Mouse (Mus musculus) C2C12 (cell line): ENCODE data around the gene Ddx24.

Experiments used
- CEBPB ChIP-seq: IDR thresholded peaks from one replicate; pipeline ENCODE4 v1.6.1; 2011; ENCODE audit warnings: low read depth, mild to moderate bottlenecking, control low read depth, moderate library complexity
- CTCF ChIP-seq: IDR thresholded peaks from one replicate; pipeline ENCODE4 v1.5.1; 2011; ENCODE audit not compliant: control insufficient read depth, insufficient read depth, insufficient read length
- FOSL1 ChIP-seq: IDR thresholded peaks from one replicate; pipeline ENCODE4 v1.8.0; 2011; ENCODE audit warnings: mild to moderate bottlenecking, low read length; ENCODE audit not compliant: poor library complexity, insufficient read depth, severe bottlenecking
- MAX ChIP-seq: IDR thresholded peaks from one replicate; pipeline ENCODE4 v1.6.1; 2011; ENCODE audit warnings: mild to moderate bottlenecking, control low read depth
- MYOD1 ChIP-seq: IDR thresholded peaks from one replicate; pipeline ENCODE4 v1.6.1; 2011; ENCODE audit warnings: low read depth; ENCODE audit not compliant: control insufficient read depth, insufficient read length
- MYOG ChIP-seq: IDR thresholded peaks from one replicate; pipeline ENCODE4 v1.6.1; 2011; ENCODE audit not compliant: control insufficient read depth, insufficient read length; ENCODE audit errors: extremely low read depth
- USF1 ChIP-seq: IDR thresholded peaks from one replicate; pipeline ENCODE4 v1.6.1; 2011; ENCODE audit warnings: low read depth, mild to moderate bottlenecking, control low read depth, moderate library complexity

- no peak for TF ChIP-seq CTCF
- no peak for TF ChIP-seq MAX
- no peak for TF ChIP-seq CEBPB
- TF ChIP-seq MYOD1: no peak
- no peak for TF ChIP-seq USF1
- TF ChIP-seq MYOG: no peak
- no peak for TF ChIP-seq FOSL1
These were observed 17.9 kb upstream of the Ddx24 start, which contains the start of gene Ifi27l2a for GRCm38 (mm10) chr12:103443524-103443923.
